Mouse (Mus musculus) small intestine, adult 2 months (tissue): Measurements from ENCODE around the gene Gm10644. TPM values are rescaled to one million over a fixed set of nuclear protein-coding genes. Genes with fewer than 3 reads are reported as not detected.
A peak's percentile ranks its signal among the peaks of the same experiment; 100 is the strongest.

Experiments
- H3K27ac ChIP-seq: fragments of 200-500 bp; 2 replicates; pipeline ENCODE4 v1.5.1; 2012; ENCODE audit warnings: low read depth, low read length, control low read depth, inconsistent platforms; ENCODE audit not compliant: insufficient read depth
- H3K27me3 ChIP-seq: fragments of 200-500 bp; 2 replicates; pipeline ENCODE4 v1.6.1; 2012; ENCODE audit warnings: mild to moderate bottlenecking, moderate library complexity, low read length, inconsistent platforms; ENCODE audit not compliant: control insufficient read depth, insufficient read depth
- H3K36me3 ChIP-seq: fragments of 200-500 bp; 2 replicates; pipeline ENCODE4 v1.6.1; 2012; ENCODE audit warnings: mild to moderate bottlenecking, low read length, control low read depth, inconsistent platforms; ENCODE audit not compliant: control insufficient read depth, insufficient read depth
- H3K4me1 ChIP-seq: fragments of 200-500 bp; 2 replicates; pipeline ENCODE4 v1.6.1; 2012; ENCODE audit warnings: low read length, inconsistent platforms, mixed read lengths; ENCODE audit not compliant: control insufficient read depth, insufficient read depth, insufficient read length
- H3K4me3 ChIP-seq: fragments of 200-500 bp; 2 replicates; pipeline ENCODE4 v1.5.1; 2012; ENCODE audit warnings: low read depth, mild to moderate bottlenecking, control low read depth, inconsistent platforms, low read length, moderate library complexity
- CTCF ChIP-seq: fragments of 200-500 bp; IDR thresholded peaks from 2 replicates; pipeline ENCODE4 v1.5.1; 2012; ENCODE audit warnings: low read depth, mild to moderate bottlenecking, control low read depth, inconsistent platforms, low read length, moderate library complexity, mixed read lengths; ENCODE audit not compliant: insufficient replicate concordance, insufficient read length; ENCODE audit errors: extremely low read depth
- POLR2A ChIP-seq: fragments of 200-500 bp; IDR thresholded peaks from 2 replicates; pipeline ENCODE4 v1.6.1; 2012; ENCODE audit warnings: low read depth, mild to moderate bottlenecking, control low read depth, inconsistent platforms, low read length, moderate library complexity
- WGBS: fragments of 180-500 bp; shearing (Covaris S2); methylation state at CpG from one replicate; pipeline ENCODE4 v1.1.7; 2018; 5-methylcytosine and 5-hydroxymethylcytosine counted together
- polyA plus RNA-seq: library from polyadenylated mRNA; depleted of rRNA; stranded (reverse); fragments of >200 nt; gene quantifications from 2 replicates; pipeline ENCODE4 v1.2.3, GENCODE M21; 2012

Gene Gm10644
- polyA plus RNA-seq, 1 experiment, result 0.44 TPM

DNA sequence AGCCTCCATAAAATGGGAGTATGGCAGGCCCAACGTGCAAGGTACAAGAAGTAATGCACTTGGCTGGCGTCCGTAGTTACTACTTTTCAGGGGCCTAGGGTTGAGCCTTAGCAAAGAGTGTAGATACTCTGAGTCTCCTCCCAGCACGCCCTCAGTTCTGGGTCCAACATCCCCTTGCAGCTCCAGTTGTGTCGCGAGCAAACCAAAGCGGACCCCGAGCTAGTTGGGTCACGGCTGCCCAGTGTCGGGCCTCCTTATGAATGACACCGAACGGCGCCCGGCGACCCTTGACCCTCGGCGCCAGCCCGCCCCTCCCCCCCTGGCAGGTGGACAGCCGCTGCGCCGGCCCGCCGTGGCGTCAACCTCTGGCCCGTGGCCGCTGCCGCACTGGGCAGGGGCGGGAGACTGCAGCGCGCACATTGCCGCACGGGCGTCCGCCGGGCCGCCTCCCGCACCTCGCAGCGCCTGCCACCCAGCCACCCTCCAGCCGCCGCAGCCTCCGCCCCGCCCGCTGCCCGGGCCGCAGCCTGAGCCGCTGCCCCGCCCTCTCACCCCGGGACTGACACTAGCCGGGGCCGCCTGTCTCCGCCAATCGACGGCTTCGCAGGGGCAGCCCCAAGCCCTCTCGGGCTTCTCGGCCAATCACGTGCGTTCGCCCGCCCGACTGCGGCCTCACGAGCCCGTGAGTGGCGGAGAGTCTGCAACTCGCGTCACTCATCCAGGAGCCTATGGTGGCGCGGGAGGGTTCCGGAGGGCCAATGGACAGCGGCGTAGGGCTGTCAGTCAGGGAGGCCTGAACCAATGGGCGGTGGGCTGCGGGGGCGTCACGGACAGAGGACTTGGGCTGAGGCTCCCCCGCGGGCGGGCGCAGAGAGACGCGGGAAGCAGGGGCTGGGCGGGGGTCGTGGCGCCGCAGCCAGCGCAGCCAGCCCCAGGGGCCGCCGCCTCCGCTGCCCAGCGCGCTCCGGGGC, 17.4 kb upstream of the Gm10644 start, which contains the start of gene Prkaca:
Gene Prkaca, plus strand, starts transcription at position 844 of the 971 bp plus-strand sequence.
- Histone ChIP-seq H3K27ac (peak within 1 kb of the TSS; percentile 62), H3K36me3 (no peaks in the 10 kb centered on the region), H3K27me3 (no peaks in the 10 kb centered on the region), H3K4me3 (peak within 1 kb of the TSS; percentile 95), H3K4me1 (peaks cover 12% of the 10 kb centered on the region; the same call in 1 of the 2 replicates)
- WGBS, result 1% methylated on average over 93 of the region's 94 CpGs
- TF ChIP-seq POLR2A (0 out of 2 replicates have a peak, but pooled peaks have one; percentile 58), CTCF (no peak)

DNA sequence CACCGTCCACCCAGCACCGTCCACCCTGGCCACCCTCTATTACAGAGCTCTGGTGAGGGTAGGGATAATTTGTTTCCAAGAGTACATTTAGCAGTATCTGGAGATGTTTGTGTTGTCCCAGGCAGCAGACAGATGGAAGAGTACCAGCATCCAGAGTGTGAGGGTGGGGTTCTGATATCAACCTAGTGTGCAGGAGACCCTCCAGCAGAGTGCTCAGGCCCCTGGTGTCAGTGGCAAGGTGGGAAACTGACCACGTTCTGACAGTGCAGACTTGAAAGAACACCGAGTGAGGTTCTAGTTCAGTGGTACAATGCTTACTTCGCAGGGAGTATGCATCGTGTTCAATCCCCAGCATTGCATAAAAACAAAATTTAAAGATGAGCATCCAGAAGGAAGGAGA, 16.7 kb upstream of the Gm10644 start:
- Histone ChIP-seq H3K36me3 (0 out of 2 replicates have a peak, but pooled peaks cover 1% of the 10 kb centered on the region), H3K27ac (peak overlapping the region; percentile 62), H3K4me1 (0 out of 2 replicates have a peak, but pooled peaks cover 9% of the 10 kb centered on the region), H3K27me3 (no peaks in the 10 kb centered on the region), H3K4me3 (no peak overlapping the region)
- 73% methylated on average over 6 of the region's 6 CpGs for WGBS
- TF ChIP-seq POLR2A (no peak), CTCF (no peak)

GRCm38 (mm10) chr8:83971121-83971520, 16.1 kb upstream of the Gm10644 start:
- no peak overlapping the region for H3K4me3 ChIP-seq
- H3K36me3 ChIP-seq, result 0 out of 2 replicates have a peak, but pooled peaks cover 2% of the 10 kb centered on the region
- 89% methylated on average over 4 of the region's 4 CpGs for WGBS
- H3K4me1 ChIP-seq, result 0 out of 2 replicates have a peak, but pooled peaks cover 9% of the 10 kb centered on the region
- no peak for TF ChIP-seq POLR2A
- TF ChIP-seq CTCF, result no peak
- H3K27me3 ChIP-seq, result no peaks in the 10 kb centered on the region
- H3K27ac ChIP-seq, result no peak overlapping the region

- 92% methylated on average over 7 of the region's 7 CpGs for WGBS
- no peak for TF ChIP-seq CTCF
- no peak for TF ChIP-seq POLR2A
- Histone ChIP-seq H3K4me1 (0 out of 2 replicates have a peak, but pooled peaks cover 2% of the 10 kb centered on the region), H3K27me3 (no peaks in the 10 kb centered on the region), H3K4me3 (no peak overlapping the region), H3K27ac (no peak overlapping the region), H3K36me3 (0 out of 2 replicates have a peak, but pooled peaks cover 2% of the 10 kb centered on the region)
Observed at GRCm38 (mm10) chr8:83967701-83968100, 12.7 kb upstream of the Gm10644 start.

- no peak overlapping the region for H3K27ac ChIP-seq
- H3K4me3 ChIP-seq, result no peak overlapping the region
- 86% methylated on average over 5 of the region's 5 CpGs for WGBS
- 0 out of 2 replicates have a peak, but pooled peaks cover 2% of the 10 kb centered on the region for H3K36me3 ChIP-seq
- no peaks in the 10 kb centered on the region for H3K27me3 ChIP-seq
- TF ChIP-seq CTCF, result no peak
- no peak for TF ChIP-seq POLR2A
- no peaks in the 10 kb centered on the region for H3K4me1 ChIP-seq
Observed at GRCm38 (mm10) chr8:83964015-83964765, 9.2 kb upstream of the Gm10644 start.

- 11% methylated on average over 1 of the region's 1 CpGs for WGBS
- TF ChIP-seq POLR2A (no peak), CTCF (no peak)
- Histone ChIP-seq H3K27ac (no peak overlapping the region), H3K36me3 (no peaks in the 10 kb centered on the region), H3K4me1 (peaks cover 6% of the 10 kb centered on the region), H3K27me3 (no peaks in the 10 kb centered on the region), H3K4me3 (no peak overlapping the region)
Observed at GRCm38 (mm10) chr8:83956789-83957188, 1.8 kb upstream of the Gm10644 start.
